Mouse (Mus musculus) thymus, adult 2 months (tissue): ENCODE results near the gene Acap2.

Experiments
- CTCF ChIP-seq: fragments of 200-500 bp; IDR thresholded peaks from 2 replicates; pipeline ENCODE4 v1.5.1; 2012; ENCODE audit warnings: mild to moderate bottlenecking, control low read depth, low read length, moderate library complexity, borderline replicate concordance; ENCODE audit not compliant: control insufficient read depth, poor library complexity, insufficient read depth; ENCODE audit errors: extremely low read depth
- POLR2A ChIP-seq: fragments of 200-500 bp; IDR thresholded peaks from 2 replicates; pipeline ENCODE4 v1.6.1; 2012; ENCODE audit warnings: mild to moderate bottlenecking, low read length, control low read depth, moderate library complexity; ENCODE audit not compliant: control insufficient read depth, poor library complexity, insufficient read depth; ENCODE audit errors: extremely low read depth

DNA sequence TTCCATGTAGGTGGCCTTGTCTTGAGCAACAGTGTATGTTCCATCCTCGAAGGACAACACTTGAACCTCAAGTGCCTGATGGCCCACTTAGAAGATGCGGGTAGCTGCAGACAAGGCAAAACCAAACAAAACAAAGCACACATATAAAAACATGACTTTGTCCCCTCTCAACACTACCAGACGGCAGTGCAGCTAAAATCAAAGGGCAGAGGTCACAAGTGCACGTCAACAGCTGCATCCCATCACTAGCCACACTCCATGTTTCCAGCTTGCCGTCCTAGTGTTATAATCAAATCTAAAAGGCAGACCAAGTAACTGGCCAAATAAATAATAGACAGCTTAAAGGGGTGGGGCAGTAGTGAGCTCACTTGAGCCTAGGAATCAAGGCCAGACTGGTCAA, 69.5 kb downstream of the Acap2 start:
- TF ChIP-seq POLR2A (no peak), CTCF (no peak)
